Mouse (Mus musculus) kidney, adult 2 months (tissue): ENCODE data around the gene Plac1. TPM values are rescaled to one million over a fixed set of nuclear protein-coding genes. Genes with fewer than 3 reads are reported as not detected.

Experiments used
- DNase-seq: peaks from one replicate; pipeline ENCODE4 v3.0.0; 2021
- H3K27ac ChIP-seq: fragments of 200-500 bp; 2 replicates; pipeline ENCODE4 v1.5.1; 2012; ENCODE audit warnings: low read depth, low read length, control low read depth, inconsistent platforms; ENCODE audit not compliant: insufficient read depth
- H3K27me3 ChIP-seq: fragments of 200-500 bp; replicated peaks from 2 replicates; pipeline ENCODE4 v1.6.1; 2012; ENCODE audit warnings: mild to moderate bottlenecking, moderate library complexity, low read length, inconsistent platforms; ENCODE audit not compliant: control insufficient read depth, insufficient read depth
- H3K36me3 ChIP-seq: fragments of 200-500 bp; 2 replicates; pipeline ENCODE4 v1.6.1; 2012; ENCODE audit warnings: mild to moderate bottlenecking, moderate library complexity, low read length, inconsistent platforms; ENCODE audit not compliant: control insufficient read depth, insufficient read depth
- H3K4me1 ChIP-seq: fragments of 200-500 bp; 2 replicates; pipeline ENCODE4 v1.6.1; 2011; ENCODE audit warnings: low read length; ENCODE audit not compliant: control insufficient read depth, insufficient read depth
- H3K4me3 ChIP-seq: fragments of 200-500 bp; 2 replicates; pipeline ENCODE4 v1.5.1; 2011; ENCODE audit warnings: mild to moderate bottlenecking, low read depth, low read length, control low read depth; ENCODE audit not compliant: insufficient read depth
- CTCF ChIP-seq: fragments of 200-500 bp; conservative IDR thresholded peaks from 2 replicates; pipeline ENCODE4 v1.5.1; 2011; ENCODE audit warnings: low read depth, mild to moderate bottlenecking, control low read depth, low read length, moderate library complexity, mixed read lengths; ENCODE audit not compliant: insufficient read depth, insufficient read length
- POLR2A ChIP-seq: fragments of 200-500 bp; IDR thresholded peaks from one replicate; pipeline ENCODE4 v1.6.1; 2011; ENCODE audit warnings: low read depth, low read length, control low read depth
- WGBS: fragments of 180-500 bp; shearing (Covaris S2); methylation state at CpG from one replicate; pipeline ENCODE4 v1.1.7; 2018; 5-methylcytosine and 5-hydroxymethylcytosine counted together
- polyA plus RNA-seq: library from polyadenylated mRNA; depleted of rRNA; stranded (reverse); fragments of >200 nt; gene quantifications from 2 replicates; pipeline ENCODE4 v1.2.3, GENCODE M21; 2012

The Plac1 gene
- polyA plus RNA-seq, 1 experiment, result not detected

GRCm38 (mm10) chrX:53201616-53202015 lies 38.3 kb downstream of the Plac1 start:
- H3K4me3 ChIP-seq, result no peak overlapping the region
- WGBS, result 67% methylated on average over 5 of the region's 5 CpGs
- H3K27me3 ChIP-seq, result no peaks in the 10 kb centered on the region
- no peak overlapping the region for H3K27ac ChIP-seq
- TF ChIP-seq CTCF (no peak), POLR2A (no peak)
- no peaks in the 10 kb centered on the region for H3K36me3 ChIP-seq
- no peaks in the 10 kb centered on the region for H3K4me1 ChIP-seq
- no peak for DNase-seq

GRCm38 (mm10) chrX:53197681-53198080 lies 42.2 kb downstream of the Plac1 start:
- 90% methylated on average over 4 of the region's 4 CpGs for WGBS
- no peaks in the 10 kb centered on the region for H3K36me3 ChIP-seq

DNA sequence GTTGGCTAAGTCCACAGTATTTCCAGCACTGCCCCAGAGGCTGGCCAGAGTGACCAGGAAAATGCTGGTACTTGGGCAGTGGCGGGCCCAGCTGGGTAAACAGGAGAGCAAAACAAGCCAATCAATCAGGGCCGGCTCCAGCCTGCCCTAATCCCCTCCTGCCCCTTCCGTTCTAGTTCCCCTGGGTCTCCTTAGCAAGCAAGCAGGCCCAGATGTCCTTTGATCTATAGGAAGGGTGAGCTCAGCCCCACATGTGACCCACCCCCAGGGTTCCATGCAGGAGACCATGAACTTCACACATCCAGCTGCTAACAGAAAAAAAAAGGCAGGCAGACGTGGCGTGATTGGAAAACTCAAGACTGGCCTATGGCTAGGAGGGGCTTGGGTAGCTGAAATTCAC lies 43.5 kb downstream of the Plac1 start:
- H3K4me1 ChIP-seq, result no peaks in the 10 kb centered on the region
- TF ChIP-seq POLR2A, result no peak
- no peak for TF ChIP-seq CTCF
- H3K27ac ChIP-seq, result no peak overlapping the region
- no peak for DNase-seq
- WGBS, result 51% methylated on average over 5 of the region's 5 CpGs
- no peak overlapping the region for H3K4me3 ChIP-seq
- H3K27me3 ChIP-seq, result no peaks in the 10 kb centered on the region
- no peaks in the 10 kb centered on the region for H3K36me3 ChIP-seq

More at GRCm38 (mm10) chrX:53197681-53198080, 42.2 kb downstream of the Plac1 start:
- H3K4me3 ChIP-seq, result no peak overlapping the region
- TF ChIP-seq POLR2A, result no peak
- no peak overlapping the region for H3K27ac ChIP-seq
- no peak for DNase-seq
- no peaks in the 10 kb centered on the region for H3K27me3 ChIP-seq
- H3K4me1 ChIP-seq, result no peaks in the 10 kb centered on the region

DNA sequence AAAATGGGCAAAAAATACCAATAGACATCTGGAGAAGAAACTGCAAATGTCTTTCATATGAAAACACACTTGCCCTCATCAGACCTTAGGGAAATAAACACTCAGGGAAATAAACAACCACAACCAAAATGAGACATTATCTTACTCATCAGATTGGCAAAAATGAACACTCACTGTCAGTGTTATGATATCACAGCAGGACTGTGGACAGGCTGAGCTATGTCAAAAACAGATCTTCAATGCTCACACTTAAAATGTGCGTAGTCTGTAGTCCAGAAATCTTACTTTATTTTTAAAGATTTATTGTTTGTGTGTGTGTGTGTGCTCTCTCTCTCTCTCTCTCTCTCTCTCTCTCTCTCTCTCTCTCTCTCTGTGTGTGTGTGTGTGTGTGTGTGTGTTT lies 51.2 kb downstream of the Plac1 start:
- H3K4me1 ChIP-seq, result no peaks in the 10 kb centered on the region
- no peak overlapping the region for H3K4me3 ChIP-seq
- no peak overlapping the region for H3K27ac ChIP-seq
- no peaks in the 10 kb centered on the region for H3K27me3 ChIP-seq
- no peak for TF ChIP-seq CTCF
- no peak for TF ChIP-seq POLR2A
- no peaks in the 10 kb centered on the region for H3K36me3 ChIP-seq
- WGBS, result 92% methylated on average over 1 of the region's 1 CpGs
- DNase-seq, result no peak

GRCm38 (mm10) chrX:53179801-53180200 lies 60.1 kb downstream of the Plac1 start:
- no peak overlapping the region for H3K4me3 ChIP-seq
- no peak for DNase-seq
- H3K27me3 ChIP-seq, result no peaks in the 10 kb centered on the region
- no peaks in the 10 kb centered on the region for H3K36me3 ChIP-seq
- H3K4me1 ChIP-seq, result no peaks in the 10 kb centered on the region
- TF ChIP-seq CTCF, result no peak
- H3K27ac ChIP-seq, result no peak overlapping the region
- 82% methylated on average over 3 of the region's 3 CpGs for WGBS

DNA sequence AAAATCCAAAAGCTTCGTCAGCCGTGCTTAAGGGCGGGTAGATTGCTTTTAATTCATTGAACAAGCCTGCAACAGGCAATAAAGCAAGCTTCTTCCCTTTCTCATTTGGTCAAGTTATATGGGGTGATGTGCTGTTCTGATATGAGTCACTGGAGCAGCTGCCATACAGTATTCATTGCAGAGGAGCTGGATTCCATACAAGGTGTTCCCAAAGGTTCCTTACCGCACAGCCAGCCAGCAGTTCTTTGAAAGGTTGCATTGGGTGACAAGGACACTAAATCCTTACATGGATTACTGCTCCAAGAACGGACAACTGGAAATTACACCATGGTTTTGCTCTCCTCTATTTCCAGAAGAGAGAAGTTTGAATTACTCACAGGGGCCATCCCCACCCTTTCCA lies 63.6 kb downstream of the Plac1 start:
- H3K36me3 ChIP-seq, result no peaks in the 10 kb centered on the region
- no peaks in the 10 kb centered on the region for H3K4me1 ChIP-seq
- H3K4me3 ChIP-seq, result no peak overlapping the region
- H3K27ac ChIP-seq, result no peak overlapping the region
- H3K27me3 ChIP-seq, result no peaks in the 10 kb centered on the region
- no peak for DNase-seq
- TF ChIP-seq POLR2A (no peak), CTCF (no peak)
- WGBS, result 88% methylated on average over 5 of the region's 5 CpGs

DNA sequence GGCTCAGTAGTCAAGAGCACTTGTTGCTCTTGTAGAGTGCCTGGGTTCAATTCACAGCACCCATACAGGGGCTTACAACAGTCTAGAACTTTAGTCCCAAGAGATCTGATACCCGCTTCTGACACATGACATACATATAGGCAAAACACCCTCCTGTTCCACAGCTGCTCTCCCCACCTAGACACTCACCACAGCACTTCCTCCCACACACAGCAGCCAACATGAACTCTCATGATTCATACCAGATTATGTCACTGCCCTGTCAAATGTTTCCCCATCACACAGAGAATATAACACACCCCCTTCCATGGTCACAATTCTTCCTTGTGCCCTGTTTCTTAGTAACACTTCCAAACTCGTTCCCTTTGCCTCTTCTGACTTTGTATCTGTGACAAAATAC lies 71.3 kb downstream of the Plac1 start:
- no peak for DNase-seq
- TF ChIP-seq CTCF (no peak), POLR2A (no peak)
- Histone ChIP-seq H3K27ac (no peak overlapping the region), H3K4me1 (no peaks in the 10 kb centered on the region), H3K36me3 (no peaks in the 10 kb centered on the region), H3K27me3 (no peaks in the 10 kb centered on the region), H3K4me3 (no peak overlapping the region)
- WGBS, result 79% methylated on average over 2 of the region's 2 CpGs

- 38% methylated on average over 4 of the region's 4 CpGs for WGBS
- no peak for DNase-seq
- Histone ChIP-seq H3K36me3 (no peaks in the 10 kb centered on the region), H3K27ac (no peak overlapping the region), H3K27me3 (no peaks in the 10 kb centered on the region), H3K4me3 (no peak overlapping the region), H3K4me1 (no peaks in the 10 kb centered on the region)
- no peak for TF ChIP-seq POLR2A
Observed at GRCm38 (mm10) chrX:53166901-53167525, 72.9 kb downstream of the Plac1 start.
